ENCODE assay signal across 8 mouse cellular contexts in genomic region chr12:86893326-86894183, GRCm38 (mm10). TPM values are rescaled to one million over a fixed set of nuclear protein-coding genes. Genes with fewer than 3 reads are reported as not detected.
DNase-seq lines count a peak whose midpoint lies in the region; ATAC-seq and TF ChIP-seq lines count a peak whose summit lies in the region.

No protein-coding gene starts in this region.

- peaks cover 47% of the 10 kb centered on the region for H3K4me1 ChIP-seq in cerebellum, adult 2 months (ENCODE audit: control insufficient read depth, insufficient read depth, low read length)
- H3K4me1 ChIP-seq in forebrain, embryonic 11.5 days (replicated peaks; ENCODE audit: control insufficient read depth, insufficient read depth, low read length) = peaks cover 79% of the 10 kb centered on the region
- H3K4me1 ChIP-seq in hindbrain, postnatal 0 days (ENCODE audit: insufficient read depth, low read length) = peaks cover 72% of the 10 kb centered on the region
- peaks cover 80% of the 10 kb centered on the region for H3K4me1 ChIP-seq in liver, postnatal 0 days (ENCODE audit: insufficient read depth)

- H3K36me3 ChIP-seq in forebrain, embryonic 11.5 days (ENCODE audit: control insufficient read depth, insufficient read depth, low read length) = no peaks in the 10 kb centered on the region
- no peaks in the 10 kb centered on the region for H3K36me3 ChIP-seq in hindbrain, postnatal 0 days (ENCODE audit: insufficient read depth, low read length)
- H3K36me3 ChIP-seq in liver, postnatal 0 days (replicated peaks; ENCODE audit: insufficient read depth, low read length) = no peaks in the 10 kb centered on the region

- H3K9me3 ChIP-seq in forebrain, embryonic 11.5 days (ENCODE audit: control insufficient read depth, low read length) = no peaks in the 10 kb centered on the region
- no peaks in the 10 kb centered on the region for H3K9me3 ChIP-seq in hindbrain, postnatal 0 days (ENCODE audit: low read length)
- no peaks in the 10 kb centered on the region for H3K9me3 ChIP-seq in liver, postnatal 0 days (ENCODE audit: low read length)

- H3K4me3 ChIP-seq in cerebellum, adult 2 months (replicated peaks; ENCODE audit: insufficient read depth, low read depth, low read length) = peak overlapping the region; percentile 58
- peak overlapping the region; percentile 19 for H3K4me3 ChIP-seq in forebrain, embryonic 11.5 days (ENCODE audit: low read depth, low read length)
- peak overlapping the region; percentile 25 for H3K4me3 ChIP-seq in hindbrain, postnatal 0 days (ENCODE audit: low read length)
- peak overlapping the region; percentile 58 for H3K4me3 ChIP-seq in liver, postnatal 0 days (ENCODE audit: low read depth, low read length)

- H3K27me3 ChIP-seq in cerebellum, adult 2 months (ENCODE audit: control insufficient read depth, insufficient read depth, low read length) = no peaks in the 10 kb centered on the region
- H3K27me3 ChIP-seq in forebrain, embryonic 11.5 days (ENCODE audit: control insufficient read depth, insufficient read depth, low read length) = no peaks in the 10 kb centered on the region
- no peaks in the 10 kb centered on the region for H3K27me3 ChIP-seq in hindbrain, postnatal 0 days (ENCODE audit: insufficient read depth, low read length)
- H3K27me3 ChIP-seq in liver, postnatal 0 days (ENCODE audit: insufficient read depth, low read length) = no peaks in the 10 kb centered on the region

- no peak for TF ChIP-seq POLR2A in cerebellum, adult 2 months (IDR thresholded peaks at IDR 0.05; ENCODE audit: borderline replicate concordance, insufficient read depth, low read length)

- WGBS in cerebellum, adult 2 months = under 1% methylated on average over 20 of the region's 20 CpGs
- under 1% methylated on average over 20 of the region's 20 CpGs for WGBS in forebrain, embryonic 11.5 days
- WGBS in hindbrain, postnatal 0 days = under 1% methylated on average over 20 of the region's 20 CpGs
- WGBS in liver, postnatal 0 days (ENCODE audit: insufficient replicate concordance) = 8% methylated on average over 20 of the region's 20 CpGs

- DNase-seq in cerebellum, adult 2 months = peak; percentile 52 to 68
- DNase-seq in cerebellum, postnatal 4 days (ENCODE audit: low spot score in 2 of 2) = no peak
- DNase-seq in T-cell, adult 2 months (ENCODE audit: low spot score) = peak; percentile 37
- no peak for DNase-seq in forebrain, embryonic 11.5 days (ENCODE audit: low spot score)
- peak; percentile 68 for DNase-seq in hindbrain, postnatal 0 days (ENCODE audit: low spot score)
- peak; percentile 51 for DNase-seq in liver, postnatal 0 days
- DNase-seq in skeletal muscle tissue, adult 2 months (ENCODE audit: low read depth, low spot score) = peak; percentile 82
- DNase-seq in frontal cortex, postnatal 25 days (ENCODE audit: low spot score in 2 of 2) = no peak

- ATAC-seq in forebrain, embryonic 11.5 days (replicated peaks; ENCODE audit: low FRiP score) = peak; percentile 16
- no peak for ATAC-seq in hindbrain, postnatal 0 days
- peak; percentile 1; the same call in 1 of the 2 replicates for ATAC-seq in liver, postnatal 0 days

- H3K27ac ChIP-seq in cerebellum, adult 2 months (ENCODE audit: insufficient read depth, low read length) = peak overlapping the region; percentile 93
- peak overlapping the region; percentile 98 for H3K27ac ChIP-seq in forebrain, embryonic 11.5 days (ENCODE audit: low read depth, low read length)
- peak overlapping the region; percentile 98 for H3K27ac ChIP-seq in hindbrain, postnatal 0 days
- peak overlapping the region; percentile 99 for H3K27ac ChIP-seq in liver, postnatal 0 days (ENCODE audit: low read depth)

- peak overlapping the region; percentile 73 for H3K4me2 ChIP-seq in forebrain, embryonic 11.5 days (ENCODE audit: low read depth, low read length, severe bottlenecking)
- peak overlapping the region; percentile 65 for H3K4me2 ChIP-seq in hindbrain, postnatal 0 days (ENCODE audit: low read depth, low read length)
- H3K4me2 ChIP-seq in liver, postnatal 0 days (ENCODE audit: low read depth, low read length) = peak overlapping the region; percentile 86

- TF ChIP-seq CTCF in cerebellum, adult 2 months (IDR thresholded peaks at IDR 0.05; ENCODE audit: borderline replicate concordance, insufficient read depth, low read depth, low read length) = no peak
- TF ChIP-seq CTCF in hindbrain, postnatal 0 days (IDR thresholded peaks at IDR 0.05; ENCODE audit: low read depth) = 0 out of 2 replicates have a peak, but pooled peaks have one; percentile 8
- TF ChIP-seq CTCF in liver, postnatal 0 days (IDR thresholded peaks at IDR 0.05; ENCODE audit: low read depth) = no peak

- H3K9ac ChIP-seq in forebrain, embryonic 11.5 days (ENCODE audit: low read length) = peak overlapping the region; percentile 66
- peak overlapping the region; percentile 48 for H3K9ac ChIP-seq in hindbrain, postnatal 0 days (replicated peaks; ENCODE audit: low read length)
- H3K9ac ChIP-seq in liver, postnatal 0 days (replicated peaks) = peak overlapping the region; percentile 74

- TF ChIP-seq EP300 in liver, postnatal 0 days (IDR thresholded peaks at IDR 0.05; ENCODE audit: low read depth) = 0 out of 2 replicates have a peak, but pooled peaks have one; percentile 8

RNA-seq across cellular contexts. Expression of gene Irf2bpl, which starts 9.0 kb away (rescaled TPM):
- 48.6 and 53.9 TPM in 2 replicates for polyA plus RNA-seq in cerebellum, adult 2 months (2012; rRNA removed)
- 40.3 and 42.7 TPM in 2 replicates for polyA plus RNA-seq in forebrain, embryonic 11.5 days (2014; fragmentation: Nextera tagmentation; extraction: Ambion mirVana)
- total RNA-seq in hindbrain, postnatal 0 days (2014; rRNA removed) = 146 and 159 TPM in 2 replicates
- 59.4 and 66.9 TPM in 2 replicates for polyA plus RNA-seq in hindbrain, postnatal 0 days (2015; fragmentation: Nextera tagmentation; extraction: Ambion mirVana)
- polyA plus RNA-seq in liver, postnatal 0 days (2015; fragmentation: Nextera tagmentation; extraction: Ambion mirVana) = 5.0 and 5.3 TPM in 2 replicates

RNA-seq across cellular contexts. Expression of gene Cipc, which starts 53.3 kb away (rescaled TPM):
- 122 and 127 TPM in 2 replicates for polyA plus RNA-seq in cerebellum, adult 2 months (2012; rRNA removed)
- polyA plus RNA-seq in forebrain, embryonic 11.5 days (2014; fragmentation: Nextera tagmentation; extraction: Ambion mirVana) = 46.5 and 48.7 TPM in 2 replicates
- total RNA-seq in hindbrain, postnatal 0 days (2014; rRNA removed) = 51.1 and 55.6 TPM in 2 replicates
- 27.6 and 29.6 TPM in 2 replicates for polyA plus RNA-seq in hindbrain, postnatal 0 days (2015; fragmentation: Nextera tagmentation; extraction: Ambion mirVana)
- 4.4 and 4.7 TPM in 2 replicates for polyA plus RNA-seq in liver, postnatal 0 days (2015; fragmentation: Nextera tagmentation; extraction: Ambion mirVana)

Comparison
In these comparisons a context has a peak if more than half of its experiments do, and no peak if none do; other contexts are left out.
1. DNase-seq: peak in cerebellum, adult 2 months (2 of 2), T-cell, adult 2 months (single experiment), hindbrain, postnatal 0 days (single experiment), liver, postnatal 0 days (single experiment) and skeletal muscle tissue, adult 2 months (single experiment); none in cerebellum, postnatal 4 days (0 of 2), forebrain, embryonic 11.5 days (single experiment) and frontal cortex, postnatal 25 days (0 of 2).
2. Peak in every context shown above with its lines, with median percentiles within 50 percentile points of each other: H3K27ac ChIP-seq, H3K4me3 ChIP-seq, H3K4me2 ChIP-seq and H3K9ac ChIP-seq.